Mouse (Mus musculus) left cerebral cortex, postnatal 10 days (tissue): ENCODE data around the gene Pip5k1a. TPM values are rescaled to one million over a fixed set of nuclear protein-coding genes. Genes with fewer than 3 reads are reported as not detected.
"Not testable (repeated sequence)": the region's sequence is repeated elsewhere in the genome, so short reads cannot be mapped to it uniquely, and the experiment has no call there.

Experiments
- DNase-seq, 2 experiments: peaks; one replicate each; pipeline ENCODE4 v3.0.0; 2021 to 2022; ENCODE audit warnings: low spot score in 2 of 2, mixed read lengths in 1 of 2; ENCODE audit errors: extremely low spot score in 1 of 2
- intact Hi-C: fragments of 180-260 bp; cut with DNase I; formaldehyde crosslinking; loops from one replicate; pipeline ENCODE4 v1.15.1; 2025
- total RNA-seq, 2 experiments: library from RNA; stranded (reverse); gene quantifications; 2 replicates each; pipeline ENCODE4 v1.2.3; 2021

Gene Pip5k1a
- total RNA-seq, 2 experiments from 2014 or later: 27.8 to 29.2 TPM

DNA sequence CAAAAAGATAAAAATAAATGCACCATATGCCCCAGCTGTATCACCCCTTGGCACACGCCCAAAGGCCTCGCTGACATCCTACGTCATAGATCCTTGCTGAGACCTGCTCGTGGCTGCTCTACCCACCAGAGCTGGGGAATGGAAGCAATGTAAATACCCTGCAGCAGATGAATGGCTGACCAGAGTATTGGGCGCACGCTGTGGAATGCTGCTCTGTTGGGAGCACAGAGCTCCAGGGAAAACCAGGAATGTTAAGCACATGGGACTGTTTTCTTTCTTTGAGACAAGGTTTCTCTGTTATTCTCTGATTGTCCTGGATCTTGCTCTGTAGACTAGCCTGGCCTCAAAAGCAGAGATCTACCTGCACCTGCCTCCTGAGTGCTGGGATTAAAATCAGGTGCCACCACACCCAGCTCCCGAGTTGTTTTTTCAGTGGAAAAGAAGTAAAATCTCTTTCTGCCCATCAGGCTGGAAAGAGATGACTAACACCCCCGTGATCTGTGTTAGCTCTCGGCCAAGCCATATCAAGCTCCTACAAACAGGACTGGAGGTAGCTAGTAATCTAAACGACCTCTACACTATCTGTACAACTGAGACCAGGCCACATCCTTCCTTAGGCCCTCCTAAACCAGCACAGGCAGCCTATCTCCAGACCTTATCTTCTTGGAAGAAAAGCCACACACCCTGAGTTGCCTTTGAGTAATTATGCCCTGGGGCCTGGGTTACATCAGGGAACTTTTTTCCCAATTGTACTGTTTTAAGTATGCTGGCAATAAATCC lies 52.1 kb downstream of the Pip5k1a start:
- intact Hi-C loops: loop anchor here (10.0 kb wide), 1 partner anchor 50 kb away; the partner anchor contains the start of gene Pip5k1a

GRCm38 (mm10) chr3:95053701-95054100 lies 53.0 kb downstream of the Pip5k1a start:
- DNase-seq: no peak

More for the DNA sequence above, 52.1 kb downstream of the Pip5k1a start:
- peak in 1 of 2 experiments; percentile 50 for DNase-seq

GRCm38 (mm10) chr3:95052959-95053358 lies 53.8 kb downstream of the Pip5k1a start:
- peak in 1 of 2 experiments; percentile 31 for DNase-seq
- intact Hi-C loops: loop anchor here (10.0 kb wide), 1 partner anchor 52 kb away; the partner anchor contains the start of gene Pip5k1a

More at GRCm38 (mm10) chr3:95053701-95054100, 53.0 kb downstream of the Pip5k1a start:
- intact Hi-C loops: loop anchor here (10.0 kb wide), 1 partner anchor 51 kb away; the partner anchor contains the start of gene Pip5k1a

GRCm38 (mm10) chr3:95047914-95048313 lies 58.8 kb downstream of the Pip5k1a start:
- intact Hi-C loops: no loop called here
- DNase-seq: no peak

DNA sequence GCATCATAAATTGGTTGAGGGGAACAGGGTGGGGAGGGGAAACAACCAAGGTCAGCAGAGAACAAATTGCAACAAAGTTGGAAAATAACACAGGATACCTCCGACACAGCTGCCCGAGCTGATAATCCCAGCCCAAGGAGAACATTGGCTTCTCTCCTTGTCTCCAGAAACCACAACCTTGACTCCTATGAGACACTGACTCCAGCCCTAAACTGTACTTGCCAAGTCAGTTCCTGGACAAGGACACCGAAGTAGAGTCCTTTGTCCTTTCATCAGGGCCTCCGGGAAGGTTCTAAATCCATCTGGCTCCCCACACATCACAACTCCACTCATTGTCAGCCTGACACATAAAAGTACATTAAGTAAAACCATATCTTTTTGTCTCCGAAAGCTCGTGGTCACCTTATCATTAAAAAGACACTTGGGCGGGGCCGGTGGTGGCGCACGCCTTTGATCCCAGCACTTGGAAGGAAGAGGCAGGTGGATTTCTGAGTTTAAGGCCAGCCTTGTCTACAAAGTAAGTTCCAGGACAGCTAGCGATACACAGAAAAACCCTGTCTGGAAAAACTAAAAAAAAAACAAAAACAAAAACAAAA lies 60.2 kb downstream of the Pip5k1a start:
- no peak for DNase-seq
- intact Hi-C loops: no loop called here

DNA sequence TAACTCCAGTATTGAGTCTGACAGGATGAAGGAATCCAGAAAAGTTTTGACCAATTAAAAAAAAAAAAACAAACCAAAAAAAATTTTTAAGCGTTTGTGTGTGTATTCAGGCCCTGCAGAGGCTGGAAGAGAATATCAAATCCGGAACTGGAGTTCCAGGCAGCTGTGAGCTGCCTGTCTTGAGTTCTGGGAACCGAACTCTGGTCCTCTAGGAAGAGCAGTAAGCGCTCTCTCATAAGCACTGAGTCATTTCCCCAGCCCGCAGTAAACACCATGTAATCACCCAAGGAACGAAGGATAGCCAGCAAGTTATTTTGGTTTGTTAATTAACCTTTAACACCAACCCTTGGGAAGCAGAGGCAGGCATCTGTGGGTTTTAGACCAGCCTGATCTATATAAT lies 63.5 kb downstream of the Pip5k1a start:
- DNase-seq: no peak
- intact Hi-C loops: no loop called here

- intact Hi-C loops: no loop called here
- DNase-seq: no peak
These were observed 63.9 kb downstream of the Pip5k1a start for GRCm38 (mm10) chr3:95042838-95043229.

- intact Hi-C loops: no loop called here
- DNase-seq: peak; percentile 97 to 98
These were observed 64.4 kb downstream of the Pip5k1a start, which contains the start of gene Psmd4 for GRCm38 (mm10) chr3:95042166-95042837. Psmd4 (minus strand) TSS chr3:95042614.

- no peak for DNase-seq
- intact Hi-C loops: no loop called here
These were observed 65.1 kb downstream of the Pip5k1a start for GRCm38 (mm10) chr3:95041625-95042024.

- no peak for DNase-seq
- intact Hi-C loops: no loop called here
These were observed 76.8 kb downstream of the Pip5k1a start for GRCm38 (mm10) chr3:95029953-95030352.

DNA sequence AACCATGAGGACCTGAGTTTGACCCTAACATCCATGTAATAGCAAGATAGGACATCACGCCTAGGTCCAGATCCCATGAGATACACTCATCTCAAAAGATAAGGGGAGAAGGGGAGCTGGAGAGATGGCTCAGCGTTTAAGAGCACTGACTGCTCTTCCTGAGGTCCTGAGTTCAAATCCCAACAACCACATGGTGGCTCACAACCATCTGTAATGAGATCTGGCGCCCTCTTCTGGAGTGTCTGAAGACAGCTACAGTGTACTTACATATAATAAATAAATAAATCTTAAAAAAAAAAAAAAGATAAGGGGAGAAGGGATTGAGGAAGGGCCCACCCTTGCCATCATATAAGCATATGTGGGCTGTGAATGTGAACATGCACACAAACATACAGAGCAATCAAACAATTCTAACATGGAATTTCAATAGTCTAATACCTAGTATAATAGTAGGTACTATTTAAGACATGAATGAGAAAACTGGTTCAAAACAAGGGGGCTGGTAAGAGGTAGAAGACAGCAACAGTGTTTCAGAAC lies 77.4 kb downstream of the Pip5k1a start:
- intact Hi-C loops, DNase-seq: not testable (repeated sequence)

- intact Hi-C loops: no loop called here
- no peak for DNase-seq
These were observed 78.1 kb downstream of the Pip5k1a start for GRCm38 (mm10) chr3:95028603-95029002.

GRCm38 (mm10) chr3:95027701-95028100 lies 79.0 kb downstream of the Pip5k1a start:
- DNase-seq: peak; percentile 43 to 46
- intact Hi-C loops: no loop called here

DNA sequence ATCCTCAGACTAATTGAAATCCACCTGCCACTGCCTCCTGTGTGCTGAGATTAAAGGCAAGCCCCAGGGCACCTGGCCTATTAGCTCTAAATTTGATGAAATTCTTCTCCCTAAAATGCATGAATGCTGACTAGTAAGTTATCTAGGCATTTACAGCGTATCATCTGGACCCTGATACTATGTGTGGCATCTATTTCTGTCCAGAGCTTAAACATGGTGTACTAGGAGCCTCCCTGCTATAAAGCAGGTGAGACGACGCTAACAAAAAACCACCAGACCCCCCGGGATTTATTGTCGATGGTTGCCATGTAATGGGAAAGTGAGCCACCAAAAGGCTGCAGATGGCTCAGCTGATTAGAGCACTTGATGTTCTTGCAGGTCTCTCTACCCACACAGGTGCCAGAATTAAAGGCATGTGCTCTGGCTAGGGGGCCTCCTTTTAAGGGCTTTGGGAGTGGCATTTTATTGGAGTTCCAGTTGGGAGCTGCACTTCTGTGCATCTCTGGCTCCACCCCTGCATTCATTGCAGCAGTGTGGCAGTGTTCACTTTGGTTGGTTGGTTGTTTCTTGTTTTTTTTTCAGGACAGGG lies 79.6 kb downstream of the Pip5k1a start:
- intact Hi-C loops: no loop called here
- no peak for DNase-seq

DNA sequence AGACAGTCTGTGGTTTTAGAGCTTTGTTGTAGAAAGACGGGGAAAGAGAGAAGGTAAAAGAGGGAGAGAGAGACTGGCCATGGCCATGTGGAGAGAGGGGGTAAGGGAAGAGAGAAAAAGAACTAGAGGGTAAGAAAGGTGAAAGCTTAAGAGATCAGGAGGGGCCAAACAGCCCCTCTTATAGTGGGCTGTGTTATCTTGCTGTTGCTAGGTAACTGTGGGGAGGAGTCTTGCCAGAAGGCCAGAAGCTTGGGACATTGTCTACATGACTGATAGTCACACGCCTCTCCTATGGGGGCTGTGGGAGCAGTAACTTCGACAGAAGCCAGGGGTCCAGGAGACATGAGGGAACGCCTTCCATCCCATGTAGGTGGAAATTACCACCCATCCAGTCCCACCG lies 81.5 kb downstream of the Pip5k1a start:
- DNase-seq: no peak
- intact Hi-C loops: no loop called here

DNA sequence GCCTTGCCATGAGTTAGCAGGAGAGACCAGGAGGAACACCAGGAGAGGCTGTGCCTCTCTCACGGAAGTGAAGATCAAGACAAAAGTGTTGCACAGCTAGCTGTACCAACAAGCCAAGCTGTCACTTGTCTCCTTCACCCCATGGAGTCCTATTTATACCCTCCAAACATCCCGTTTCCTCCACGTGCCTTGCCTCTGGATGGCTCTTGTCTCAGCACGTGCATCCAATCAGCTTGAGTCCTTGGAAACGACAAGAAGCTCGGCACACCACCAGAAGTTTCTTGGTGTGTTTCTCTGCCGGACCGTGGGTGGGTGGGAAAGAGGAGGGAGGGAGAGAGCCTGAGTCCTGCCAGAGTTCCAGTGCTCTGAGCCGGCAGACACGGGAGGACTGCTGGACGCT lies 82.2 kb downstream of the Pip5k1a start:
- intact Hi-C loops: no loop called here
- DNase-seq: peak in 1 of 2 experiments; percentile 65

DNA sequence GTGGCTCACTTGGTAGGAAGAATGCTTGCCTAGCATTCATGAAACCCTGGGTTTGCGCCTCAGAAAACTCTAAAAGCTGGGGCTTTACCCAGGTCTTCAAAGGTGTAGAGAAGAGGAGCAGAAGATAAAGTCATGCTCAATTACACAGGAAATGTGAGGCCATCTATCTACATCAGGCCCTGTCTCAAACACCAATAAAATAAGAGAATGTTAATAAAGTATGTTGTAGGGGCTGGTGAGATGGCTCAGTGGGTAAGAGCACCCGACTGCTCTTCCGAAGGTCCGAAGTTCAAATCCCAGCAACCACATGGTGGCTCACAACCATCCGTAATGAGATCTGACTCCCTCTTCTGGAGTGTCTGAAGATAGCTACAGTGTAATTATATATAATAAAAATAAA lies 85.8 kb downstream of the Pip5k1a start:
- DNase-seq, intact Hi-C loops: not testable (repeated sequence)

- no peak for DNase-seq
- intact Hi-C loops: no loop called here
These were observed 88.0 kb downstream of the Pip5k1a start for GRCm38 (mm10) chr3:95018741-95019140.

GRCm38 (mm10) chr3:95016532-95017056 lies 90.1 kb downstream of the Pip5k1a start:
- intact Hi-C loops: no loop called here
- no peak for DNase-seq
